Mouse (Mus musculus) G1E (cell line): ENCODE measurements around the gene Elk4.

ENCODE experiments used
- CTCF ChIP-seq: IDR thresholded peaks from 2 replicates; pipeline ENCODE4 v1.5.1; 2012; ENCODE audit warnings: low read depth, low read length, inconsistent platforms, mixed read lengths
- GATA1 ChIP-seq: IDR thresholded peaks from 2 replicates; pipeline ENCODE4 v1.6.1; 2012; ENCODE audit warnings: borderline replicate concordance, low read length, inconsistent platforms, mixed read lengths

- no peak for TF ChIP-seq CTCF
- no peak for TF ChIP-seq GATA1
Measured at GRCm38 (mm10) chr1:131980471-131980870, 26.9 kb upstream of the Elk4 start.
